Mouse (Mus musculus) liver, embryonic 12.5 days (tissue): ENCODE measurements at regions not wholly inside any gene's neighbourhood (a gene's known extent, or its start where the extent isn't known, plus 50 kb on each side); places are given as distances from the start of the nearest gene placed in this dataset.

Experiments
- ATAC-seq: fragments of 200-750 bp; cut with Nextera tagmentation; 2 replicates; pipeline ENCODE4 v1.8.0; 2017; ENCODE audit warnings: moderate number of reproducible peaks, mild to moderate bottlenecking, moderate library complexity
- H3K27ac ChIP-seq: fragments of 300-500 bp; sonication (generic); 2 replicates; pipeline ENCODE4 v1.5.1; 2016; ENCODE audit warnings: mild to moderate bottlenecking
- H3K27me3 ChIP-seq: fragments of 300-500 bp; sonication (generic); replicated peaks from 2 replicates; pipeline ENCODE4 v1.6.1; 2016; ENCODE audit warnings: mild to moderate bottlenecking, moderate library complexity
- H3K36me3 ChIP-seq: fragments of 300-500 bp; sonication (generic); 2 replicates; pipeline ENCODE4 v1.6.1; 2016; ENCODE audit warnings: mild to moderate bottlenecking, moderate library complexity
- H3K4me1 ChIP-seq: fragments of 300-500 bp; sonication (generic); 2 replicates; pipeline ENCODE4 v1.6.1; 2016
- H3K4me2 ChIP-seq: fragments of 300-500 bp; sonication (generic); 2 replicates; pipeline ENCODE4 v1.6.1; 2016; ENCODE audit warnings: mild to moderate bottlenecking, moderate library complexity
- H3K4me3 ChIP-seq: fragments of 300-500 bp; sonication (generic); 2 replicates; pipeline ENCODE4 v1.5.1; 2016; ENCODE audit warnings: mild to moderate bottlenecking, moderate library complexity
- H3K9ac ChIP-seq: fragments of 300-500 bp; sonication (generic); 2 replicates; pipeline ENCODE4 v1.6.1; 2016; ENCODE audit warnings: mild to moderate bottlenecking, moderate library complexity
- H3K9me3 ChIP-seq: fragments of 300-500 bp; sonication (generic); replicated peaks from 2 replicates; pipeline ENCODE4 v1.6.1; 2016; ENCODE audit warnings: mild to moderate bottlenecking, moderate library complexity
- WGBS: fragments of 180-500 bp; shearing (Covaris S2); methylation state at CpG from one replicate; pipeline ENCODE4 v1.1.7; 2016; ENCODE audit not compliant: insufficient replicate concordance; 5-methylcytosine and 5-hydroxymethylcytosine counted together

- no peaks in the 10 kb centered on the region for H3K4me1 ChIP-seq
- no peaks in the 10 kb centered on the region for H3K27me3 ChIP-seq
- no peak for ATAC-seq
- H3K36me3 ChIP-seq, result no peaks in the 10 kb centered on the region
- H3K27ac ChIP-seq, result no peak overlapping the region
- no peak overlapping the region for H3K9ac ChIP-seq
- no peaks in the 10 kb centered on the region for H3K9me3 ChIP-seq
- H3K4me2 ChIP-seq, result no peak overlapping the region
- no peak overlapping the region for H3K4me3 ChIP-seq
- WGBS, result 76% methylated on average over 4 of the region's 4 CpGs
Measured at GRCm38 (mm10) chr1:137355941-137356512, 395.8 kb upstream of the Nr5a2 start.

DNA sequence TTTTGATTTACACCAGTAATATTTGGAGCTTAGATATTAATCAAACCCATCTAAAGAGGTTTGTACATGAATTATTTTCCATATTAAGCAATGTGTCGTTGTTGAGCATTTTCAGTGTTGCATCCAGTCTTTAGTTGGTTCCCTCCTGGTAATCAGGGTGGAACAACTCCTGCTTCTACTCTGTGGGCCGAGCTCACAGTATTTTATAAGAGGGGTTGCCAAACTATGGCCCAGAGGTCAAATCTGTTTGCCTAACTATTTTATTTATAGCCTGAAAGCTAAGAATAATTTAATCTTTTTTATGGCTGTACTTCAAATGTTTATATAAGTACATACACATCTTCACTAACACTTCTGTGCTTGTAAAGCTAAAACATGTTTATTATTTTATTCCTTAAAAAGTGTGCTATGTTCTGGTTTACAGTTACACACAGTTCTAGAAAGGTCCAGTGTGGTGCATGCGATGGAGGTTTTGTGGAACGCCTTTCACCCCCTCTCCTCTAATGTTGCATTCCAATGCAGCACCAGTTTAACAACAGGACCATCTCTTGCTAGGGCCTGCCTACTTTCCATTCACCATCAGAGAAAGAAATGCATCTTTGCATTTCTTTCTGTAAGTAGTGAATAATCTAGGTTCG, 392.3 kb upstream of the Nr5a2 start:
- no peak overlapping the region for H3K9ac ChIP-seq
- 66% methylated on average over 5 of the region's 5 CpGs for WGBS

DNA sequence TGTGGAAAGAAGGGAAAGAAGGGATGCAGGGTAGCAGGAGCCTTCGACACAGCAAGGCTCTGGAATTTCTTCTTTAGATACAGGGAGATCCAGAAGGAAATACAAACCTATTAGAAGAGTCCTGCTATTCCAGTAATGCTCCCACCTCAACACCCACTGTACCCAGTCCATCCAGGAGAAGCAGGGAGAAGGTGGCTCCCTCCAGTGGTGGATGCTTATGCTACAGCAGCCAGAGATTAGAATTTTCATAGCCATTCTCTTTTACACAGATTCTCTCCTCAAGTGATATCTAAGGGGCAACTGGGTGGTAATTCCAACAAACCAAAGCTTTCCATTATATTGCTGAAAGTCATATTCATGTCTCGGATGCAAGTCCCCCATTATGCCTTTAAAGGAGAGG, 373.9 kb upstream of the Nr5a2 start:
- H3K36me3 ChIP-seq, result no peaks in the 10 kb centered on the region
- H3K27me3 ChIP-seq, result no peaks in the 10 kb centered on the region
- no peak overlapping the region for H3K9ac ChIP-seq
- no peak for ATAC-seq
- H3K9me3 ChIP-seq, result no peaks in the 10 kb centered on the region
- no peak overlapping the region for H3K27ac ChIP-seq
- no peaks in the 10 kb centered on the region for H3K4me1 ChIP-seq
- whole genome bisulfite sequencing, result 69% methylated on average over 2 of the region's 2 CpGs
- H3K4me3 ChIP-seq, result no peak overlapping the region
- H3K4me2 ChIP-seq, result no peak overlapping the region

More for the DNA sequence above, 392.3 kb upstream of the Nr5a2 start:
- no peak overlapping the region for H3K27ac ChIP-seq
- no peak overlapping the region for H3K4me3 ChIP-seq
- no peak overlapping the region for H3K4me2 ChIP-seq
- no peak for ATAC-seq
- no peaks in the 10 kb centered on the region for H3K27me3 ChIP-seq
- no peaks in the 10 kb centered on the region for H3K36me3 ChIP-seq
- no peaks in the 10 kb centered on the region for H3K4me1 ChIP-seq
- H3K9me3 ChIP-seq, result no peaks in the 10 kb centered on the region

GRCm38 (mm10) chr1:137332108-137332769, 372.0 kb upstream of the Nr5a2 start:
- H3K4me1 ChIP-seq, result no peaks in the 10 kb centered on the region
- no peaks in the 10 kb centered on the region for H3K27me3 ChIP-seq
- H3K36me3 ChIP-seq, result no peaks in the 10 kb centered on the region
- no peak overlapping the region for H3K27ac ChIP-seq
- whole genome bisulfite sequencing, result 64% methylated on average over 8 of the region's 8 CpGs
- no peaks in the 10 kb centered on the region for H3K9me3 ChIP-seq
- H3K4me3 ChIP-seq, result no peak overlapping the region
- H3K4me2 ChIP-seq, result no peak overlapping the region
- no peak for ATAC-seq
- H3K9ac ChIP-seq, result no peak overlapping the region

DNA sequence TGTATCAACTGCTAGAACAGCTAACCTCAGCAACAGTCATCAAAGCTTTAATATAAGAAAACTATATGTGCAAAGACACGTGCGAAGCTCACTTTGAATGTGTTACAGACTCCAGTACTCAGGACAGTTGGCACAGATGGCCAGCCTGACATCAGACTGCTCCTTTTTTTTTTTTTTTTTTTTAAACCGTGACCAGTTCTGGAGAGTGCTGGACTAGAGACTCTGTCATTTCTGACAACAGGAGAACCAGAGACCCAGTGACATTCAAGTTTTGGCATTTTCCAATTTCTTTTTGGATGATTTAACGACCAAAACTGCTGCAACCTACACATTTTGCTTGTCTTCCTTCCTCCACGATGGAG, 371.5 kb upstream of the Nr5a2 start:
- no peak overlapping the region for H3K4me2 ChIP-seq
- H3K9me3 ChIP-seq, result no peaks in the 10 kb centered on the region
- H3K27ac ChIP-seq, result no peak overlapping the region
- WGBS, result 53% methylated on average over 5 of the region's 5 CpGs
- no peaks in the 10 kb centered on the region for H3K4me1 ChIP-seq
- no peak for ATAC-seq
- H3K36me3 ChIP-seq, result no peaks in the 10 kb centered on the region
- no peak overlapping the region for H3K9ac ChIP-seq
- no peak overlapping the region for H3K4me3 ChIP-seq
- no peaks in the 10 kb centered on the region for H3K27me3 ChIP-seq

- WGBS, result 37% methylated on average over 3 of the region's 3 CpGs
- H3K4me1 ChIP-seq, result no peaks in the 10 kb centered on the region
- no peak for ATAC-seq
- no peak overlapping the region for H3K27ac ChIP-seq
- no peaks in the 10 kb centered on the region for H3K36me3 ChIP-seq
- no peaks in the 10 kb centered on the region for H3K9me3 ChIP-seq
- H3K27me3 ChIP-seq, result no peaks in the 10 kb centered on the region
- no peak overlapping the region for H3K9ac ChIP-seq
- no peak overlapping the region for H3K4me2 ChIP-seq
- no peak overlapping the region for H3K4me3 ChIP-seq
Measured at GRCm38 (mm10) chr1:137330634-137331033, 370.4 kb upstream of the Nr5a2 start.

DNA sequence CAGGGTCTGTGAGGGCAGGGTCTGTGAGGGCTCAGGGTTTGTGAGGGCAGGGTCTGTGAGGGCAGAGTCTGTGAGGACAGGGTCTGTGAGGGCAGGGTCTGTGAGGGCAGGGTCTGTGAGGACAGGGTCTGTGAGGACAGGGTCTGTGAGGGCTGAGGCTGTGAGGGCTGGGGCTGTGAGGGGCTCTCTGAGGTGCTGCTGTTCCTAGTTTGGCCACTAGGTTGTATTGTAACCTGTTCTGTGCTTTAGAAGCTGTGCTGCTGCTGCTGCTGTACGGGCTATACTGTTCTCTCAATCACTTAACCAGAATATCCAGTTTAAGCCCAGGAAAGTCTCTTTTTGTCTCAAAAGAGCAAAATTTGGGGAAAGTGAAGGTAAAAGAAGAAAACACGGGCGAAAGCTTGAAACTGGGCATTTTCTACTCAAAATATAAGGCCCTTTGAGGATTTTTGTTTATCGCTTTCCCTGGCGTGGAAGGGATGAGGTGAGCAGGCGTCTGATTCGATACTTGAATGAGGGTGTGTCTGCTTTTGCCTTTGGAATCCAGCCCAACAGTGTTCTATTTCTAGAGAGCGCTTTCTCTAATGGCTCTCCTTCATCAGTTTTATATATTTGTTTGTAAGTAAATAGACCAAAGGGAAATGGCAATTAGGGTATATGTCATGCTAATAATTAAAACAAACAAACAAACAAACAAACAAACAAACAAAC, 363.8 kb upstream of the Nr5a2 start:
- Histone ChIP-seq H3K9me3 (no peaks in the 10 kb centered on the region), H3K9ac (no peak overlapping the region), H3K4me1 (no peaks in the 10 kb centered on the region), H3K27ac (no peak overlapping the region), H3K36me3 (no peaks in the 10 kb centered on the region), H3K27me3 (no peaks in the 10 kb centered on the region), H3K4me2 (no peak overlapping the region; the same call in 1 of the 2 replicates), H3K4me3 (no peak overlapping the region)
- ATAC-seq, result no peak
- 41% methylated on average over 8 of the region's 8 CpGs for WGBS

DNA sequence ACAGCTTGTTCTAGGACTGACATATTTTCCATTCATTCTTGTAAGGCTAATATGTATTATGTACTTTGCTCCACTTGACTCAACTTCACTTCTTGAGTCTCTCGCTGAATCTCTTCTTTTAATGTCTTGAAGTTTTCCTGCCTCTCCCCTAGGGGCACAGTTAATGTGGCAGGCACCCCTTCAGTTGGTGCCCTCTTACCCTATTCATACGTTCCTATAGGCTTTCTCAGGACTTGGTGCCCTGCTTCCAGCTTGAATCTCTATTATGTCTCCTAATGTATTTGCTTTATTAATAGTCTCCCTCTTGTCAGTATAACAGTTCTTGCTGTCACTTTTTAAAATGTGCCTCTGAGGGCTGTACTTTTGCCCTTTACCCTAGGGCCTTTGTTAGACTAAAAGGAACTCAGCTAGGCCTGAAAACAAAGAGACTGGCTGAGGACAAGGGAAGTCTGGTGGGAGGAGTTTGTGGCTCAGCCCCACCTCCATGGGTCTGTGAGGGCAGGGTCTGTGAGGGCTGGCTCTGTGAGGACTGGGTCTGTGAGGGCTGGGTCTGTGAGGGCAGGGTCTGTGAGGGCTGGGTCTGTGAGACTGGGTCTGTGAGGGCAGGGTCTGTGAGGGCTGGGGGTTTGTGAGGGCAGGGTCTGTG, 362.9 kb upstream of the Nr5a2 start:
- 48% methylated on average over 2 of the region's 2 CpGs for WGBS
- Histone ChIP-seq H3K4me3 (no peak overlapping the region), H3K9me3 (no peaks in the 10 kb centered on the region), H3K9ac (no peak overlapping the region), H3K27ac (no peak overlapping the region), H3K27me3 (no peaks in the 10 kb centered on the region), H3K36me3 (no peaks in the 10 kb centered on the region), H3K4me1 (no peaks in the 10 kb centered on the region), H3K4me2 (no peak overlapping the region)
- ATAC-seq, result no peak

DNA sequence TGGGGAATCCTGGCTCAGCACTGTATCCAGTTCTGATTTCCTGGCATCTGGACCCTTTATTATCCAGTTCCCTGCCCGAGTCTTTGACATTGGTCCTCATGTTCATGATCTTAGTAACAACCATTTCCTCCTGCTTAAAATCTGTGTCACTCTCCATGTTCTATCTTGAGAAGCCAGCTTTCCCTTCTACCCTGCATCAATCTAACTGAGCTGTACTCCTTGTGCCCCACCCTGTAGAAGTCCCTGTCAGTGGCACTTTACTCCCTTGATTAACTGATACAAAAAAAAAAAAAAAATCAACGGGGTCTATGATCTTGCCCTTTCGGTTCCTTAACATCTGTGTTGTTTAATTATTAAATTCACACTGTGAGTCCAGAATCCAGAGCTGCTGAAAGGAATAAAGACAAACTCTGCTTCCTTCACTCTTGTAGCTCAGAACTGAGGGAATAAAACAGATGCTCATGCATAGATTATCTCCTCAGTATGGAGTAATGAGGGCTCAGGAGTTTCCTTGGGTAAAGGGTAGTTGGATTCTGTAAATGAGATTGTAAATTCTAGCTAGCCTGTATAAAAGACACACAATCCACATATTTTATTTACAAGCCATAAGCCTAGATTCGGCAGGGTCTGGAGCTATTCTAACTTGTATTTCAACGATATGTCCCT, 342.6 kb upstream of the Nr5a2 start:
- Histone ChIP-seq H3K4me1 (no peaks in the 10 kb centered on the region), H3K4me2 (no peak overlapping the region), H3K36me3 (no peaks in the 10 kb centered on the region), H3K27me3 (no peaks in the 10 kb centered on the region), H3K27ac (no peak overlapping the region), H3K9ac (no peak overlapping the region), H3K4me3 (no peak overlapping the region), H3K9me3 (no peaks in the 10 kb centered on the region)
- ATAC-seq, result no peak
- WGBS, result 72% methylated on average over 5 of the region's 5 CpGs

DNA sequence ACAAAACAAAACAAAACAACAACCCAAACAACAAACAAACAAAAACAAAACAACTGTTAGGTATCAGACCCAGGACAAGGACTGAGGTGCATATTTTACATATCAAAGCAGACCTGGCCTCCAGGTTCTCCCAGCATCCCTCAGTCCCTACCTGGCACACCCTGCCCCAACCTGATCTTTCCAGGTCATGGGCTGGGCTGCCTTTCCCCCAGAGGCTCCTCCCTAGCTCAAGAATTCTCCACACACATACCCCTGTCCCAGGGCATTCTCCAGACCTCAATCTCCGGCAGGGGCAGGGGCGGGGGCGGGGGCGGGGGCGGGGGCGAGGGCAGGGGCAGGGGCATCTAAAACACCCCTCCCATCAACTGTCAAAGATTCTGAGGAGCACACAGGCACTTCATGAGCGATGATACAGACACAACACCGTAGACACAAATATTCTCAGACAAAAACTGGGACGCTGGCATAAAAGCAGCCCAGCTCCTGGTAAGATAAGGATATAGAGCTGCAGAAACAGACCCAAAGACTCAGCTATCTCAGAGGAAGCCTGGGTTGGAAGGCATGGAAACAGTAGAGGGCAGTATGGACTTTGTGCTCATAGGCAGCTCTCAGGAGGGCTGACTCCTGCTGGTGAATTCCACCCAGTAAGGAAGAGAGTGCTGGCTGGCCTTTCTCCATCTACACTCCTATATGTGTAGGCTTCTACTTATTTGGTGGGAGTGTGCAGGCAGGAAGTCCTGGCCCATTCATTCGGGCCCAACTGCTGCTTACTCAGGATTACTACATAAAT, 337.7 kb upstream of the Nr5a2 start:
- H3K9me3 ChIP-seq, result no peaks in the 10 kb centered on the region
- H3K9ac ChIP-seq, result no peak overlapping the region
- ATAC-seq, result no peak
- no peak overlapping the region for H3K27ac ChIP-seq
- H3K36me3 ChIP-seq, result no peaks in the 10 kb centered on the region
- H3K4me3 ChIP-seq, result no peak overlapping the region
- 45% methylated on average over 10 of the region's 10 CpGs for WGBS
- H3K4me2 ChIP-seq, result no peak overlapping the region
- H3K27me3 ChIP-seq, result no peaks in the 10 kb centered on the region
- no peaks in the 10 kb centered on the region for H3K4me1 ChIP-seq

DNA sequence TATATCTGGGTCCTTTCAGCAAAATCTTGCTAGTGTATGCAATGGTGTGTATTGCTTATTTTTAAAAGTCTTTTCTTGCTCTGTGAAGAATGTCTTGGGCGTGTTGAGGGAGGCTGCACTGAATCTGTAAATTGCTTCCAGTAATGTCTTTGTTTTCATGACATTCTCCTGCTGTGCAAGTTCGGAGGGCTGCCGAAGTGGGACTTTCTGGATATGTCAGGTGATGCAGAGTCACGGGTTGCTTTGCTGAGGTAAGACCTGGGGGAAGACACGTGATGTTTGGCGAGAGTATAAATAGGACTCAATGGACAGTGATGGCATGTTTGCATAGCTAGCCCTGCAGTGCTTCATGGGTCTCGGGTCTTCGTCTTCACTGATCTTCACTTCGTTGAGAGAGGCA, 329.2 kb upstream of the Nr5a2 start:
- WGBS, result 77% methylated on average over 9 of the region's 9 CpGs
- H3K36me3 ChIP-seq, result no peaks in the 10 kb centered on the region
- no peak overlapping the region for H3K4me2 ChIP-seq
- H3K27ac ChIP-seq, result no peak overlapping the region
- no peaks in the 10 kb centered on the region for H3K27me3 ChIP-seq
- H3K4me1 ChIP-seq, result no peaks in the 10 kb centered on the region
- no peak overlapping the region for H3K9ac ChIP-seq
- no peak for ATAC-seq
- no peaks in the 10 kb centered on the region for H3K9me3 ChIP-seq
- no peak overlapping the region for H3K4me3 ChIP-seq
